Mouse (Mus musculus) olfactory bulb, adult 2 months (tissue): Measurements from ENCODE around the gene Rdx.

Experiments used
- CTCF ChIP-seq: fragments of 200-500 bp; IDR thresholded peaks from 2 replicates; pipeline ENCODE4 v1.5.1; 2012; ENCODE audit warnings: low read depth, mild to moderate bottlenecking, low read length, moderate library complexity; ENCODE audit not compliant: insufficient read depth
- POLR2A ChIP-seq: fragments of 200-500 bp; IDR thresholded peaks from 2 replicates; pipeline ENCODE4 v1.6.1; 2012; ENCODE audit warnings: mild to moderate bottlenecking, low read depth, low read length, moderate library complexity; ENCODE audit not compliant: insufficient read depth

- TF ChIP-seq CTCF = no peak
- no peak for TF ChIP-seq POLR2A
These were observed 72.2 kb downstream of the Rdx start for GRCm38 (mm10) chr9:52119212-52119611.
